Comparison of ENCODE assay signal across 26 mouse cellular contexts in genomic region chr9:70143326-70143725, GRCm38 (mm10). TPM values are rescaled to one million over a fixed set of nuclear protein-coding genes. Genes with fewer than 3 reads are reported as not detected.
DNase-seq lines count a peak whose midpoint lies in the region; ATAC-seq and TF ChIP-seq lines count a peak whose summit lies in the region.
"Had no signal": no experiment of that assay in that cellular context is flagged by ENCODE, and none has a peak within 500 bp of the region (broad histone marks: within the 10 kb centered on the region; RNA-seq: fewer than 3 reads in every experiment).

No protein-coding gene starts in this region.

- peaks cover 37% of the 10 kb centered on the region for H3K4me1 ChIP-seq in kidney, embryonic 16.5 days (ENCODE audit: insufficient read depth, low read length)
- no peaks in the 10 kb centered on the region; the same call in 1 of the 2 replicates for H3K4me1 ChIP-seq in stomach, postnatal 0 days (replicated peaks; ENCODE audit: control insufficient read depth, insufficient read depth)

- TF ChIP-seq EP300 in stomach, postnatal 0 days (optimal IDR thresholded peaks at IDR 0.05), result no peak

- H3K4me3 ChIP-seq in kidney, embryonic 16.5 days (ENCODE audit: low read length), result no peak overlapping the region
- no peak overlapping the region for H3K4me3 ChIP-seq in stomach, postnatal 0 days (ENCODE audit: low read depth, low read length)
- H3K4me3 ChIP-seq: embryonic facial prominence, embryonic 10.5 days; embryonic facial prominence, embryonic 13.5 days; erythroblast, embryonic 14.5 days; forebrain, embryonic 12.5 days; hindbrain, embryonic 12.5 days; hindbrain, embryonic 15.5 days had no signal

- TF ChIP-seq CTCF in stomach, postnatal 0 days (IDR thresholded peaks at IDR 0.05; ENCODE audit: low read depth), result no peak

- no peaks in the 10 kb centered on the region for H3K9me3 ChIP-seq in kidney, embryonic 16.5 days (ENCODE audit: low read length)
- H3K9me3 ChIP-seq in stomach, postnatal 0 days (ENCODE audit: control insufficient read depth, low read length), result no peaks in the 10 kb centered on the region
- H3K9me3 ChIP-seq: embryonic facial prominence, embryonic 10.5 days; embryonic facial prominence, embryonic 13.5 days; forebrain, embryonic 12.5 days; hindbrain, embryonic 12.5 days; hindbrain, embryonic 15.5 days had no signal

- no peak overlapping the region for H3K27ac ChIP-seq in kidney, embryonic 16.5 days (ENCODE audit: low read length)
- H3K27ac ChIP-seq in stomach, postnatal 0 days (replicated peaks), result no peak overlapping the region
- H3K27ac ChIP-seq: embryonic facial prominence, embryonic 10.5 days; embryonic facial prominence, embryonic 13.5 days; forebrain, embryonic 12.5 days; hindbrain, embryonic 12.5 days; hindbrain, embryonic 15.5 days had no signal

- no peaks in the 10 kb centered on the region for H3K36me3 ChIP-seq in kidney, embryonic 16.5 days (ENCODE audit: insufficient read depth, low read length)
- H3K36me3 ChIP-seq in stomach, postnatal 0 days (ENCODE audit: control insufficient read depth, insufficient read depth, low read length), result no peaks in the 10 kb centered on the region
- H3K36me3 ChIP-seq: embryonic facial prominence, embryonic 10.5 days; embryonic facial prominence, embryonic 13.5 days; forebrain, embryonic 12.5 days; hindbrain, embryonic 12.5 days; hindbrain, embryonic 15.5 days had no signal

- no peaks in the 10 kb centered on the region for H3K27me3 ChIP-seq in kidney, embryonic 16.5 days (ENCODE audit: insufficient read depth, low read length)
- H3K27me3 ChIP-seq in stomach, postnatal 0 days (ENCODE audit: control insufficient read depth, insufficient read depth, low read length), result no peaks in the 10 kb centered on the region

- WGBS in kidney, embryonic 16.5 days, result 39% methylated on average over 8 of the region's 8 CpGs
- WGBS in stomach, postnatal 0 days, result 77% methylated on average over 8 of the region's 8 CpGs

- H3K4me2 ChIP-seq in kidney, embryonic 16.5 days (replicated peaks; ENCODE audit: low read depth, low read length), result no peak overlapping the region
- no peak overlapping the region for H3K4me2 ChIP-seq in stomach, postnatal 0 days (replicated peaks; ENCODE audit: low read depth)
- H3K4me2 ChIP-seq: embryonic facial prominence, embryonic 13.5 days; forebrain, embryonic 12.5 days; heart, embryonic 11.5 days; hindbrain, embryonic 12.5 days; hindbrain, embryonic 15.5 days had no signal

- no peak overlapping the region for H3K9ac ChIP-seq in kidney, embryonic 16.5 days (replicated peaks; ENCODE audit: low read length)
- H3K9ac ChIP-seq in stomach, postnatal 0 days (ENCODE audit: low read length), result no peak overlapping the region
- H3K9ac ChIP-seq: embryonic facial prominence, embryonic 13.5 days; forebrain, embryonic 12.5 days; hindbrain, embryonic 12.5 days; hindbrain, embryonic 15.5 days had no signal

- DNase-seq in kidney, adult 9 months, result peak; percentile 29
- no peak for DNase-seq in kidney, adult 8-10 months
- peak; percentile 33 for DNase-seq in ZHBTc4 (ENCODE audit: low read depth, low spot score)
- DNase-seq in kidney, postnatal 4 days, result peak; percentile 14 to 46
- DNase-seq in stomach, postnatal 0 days (ENCODE audit: low spot score), result no peak
- no peak for DNase-seq in adrenal gland, adult (ENCODE audit: inconsistent age in 2 of 2, low spot score in 1 of 2)
- DNase-seq in cerebellum, adult 9-10 months, result no peak
- DNase-seq: adrenal gland, adult 8-10 months; adrenal gland, postnatal 36 days; cerebellum, adult 18-20 months; cerebellum, adult 9-11 months; cerebellum, postnatal 25 days; embryo, embryonic 11 days; gastrocnemius, postnatal 10 days; gastrocnemius, postnatal 36 days; heart, adult 11 months had no signal

- ATAC-seq in kidney, embryonic 16.5 days (ENCODE audit: low FRiP score, low TSS enrichment), result peak; percentile 23; the same call in 1 of the 2 replicates
- no peak for ATAC-seq in stomach, postnatal 0 days (ENCODE audit: low FRiP score, low TSS enrichment)
- ATAC-seq: CD4-positive, CD25-positive, alpha-beta regulatory T cell, adult 4 months; forebrain, embryonic 16.5 days had no signal

RNA-seq across cellular contexts. Expression of gene Fam81a, which starts 1.0 kb away (rescaled TPM):
- 14.6 and 14.9 TPM in 2 replicates for polyA plus RNA-seq in kidney, embryonic 16.5 days (2015; fragmentation: Nextera tagmentation; extraction: Ambion mirVana)
- polyA plus RNA-seq in stomach, postnatal 0 days (2015; fragmentation: Nextera tagmentation; extraction: Ambion mirVana), result 2.9 and 3.0 TPM in 2 replicates
- polyA plus RNA-seq: erythroblast, embryonic 14.5 days had no signal

Comparison
In these comparisons a context has a peak if more than half of its experiments do, and no peak if none do; other contexts are left out.
1. DNase-seq: peak in kidney, adult 9 months (single experiment), ZHBTc4 (single experiment) and kidney, postnatal 4 days (2 of 2); none in kidney, adult 8-10 months (0 of 2), stomach, postnatal 0 days (single experiment), adrenal gland, adult (0 of 2) and cerebellum, adult 9-10 months (single experiment).